Mouse (Mus musculus) brain, adult 10 weeks (tissue): ENCODE results near the gene Ncln. TPM values are rescaled to one million over a fixed set of nuclear protein-coding genes. Genes with fewer than 3 reads are reported as not detected.

Experiments used
- polyA plus RNA-seq: library from polyadenylated mRNA; stranded (reverse); fragments of 350-450 nt; fragmentation: Illumina TruSeq; extraction: RNeasy Lipid Tissue Mini Kit (QIAGEN cat#74804); gene quantifications from one replicate; pipeline ENCODE4 v1.2.3, GENCODE M21; 2015; ENCODE audit warnings: low read depth, low replicate concordance

Ncln gene
- 61.7 TPM for polyA plus RNA-seq

DNA sequence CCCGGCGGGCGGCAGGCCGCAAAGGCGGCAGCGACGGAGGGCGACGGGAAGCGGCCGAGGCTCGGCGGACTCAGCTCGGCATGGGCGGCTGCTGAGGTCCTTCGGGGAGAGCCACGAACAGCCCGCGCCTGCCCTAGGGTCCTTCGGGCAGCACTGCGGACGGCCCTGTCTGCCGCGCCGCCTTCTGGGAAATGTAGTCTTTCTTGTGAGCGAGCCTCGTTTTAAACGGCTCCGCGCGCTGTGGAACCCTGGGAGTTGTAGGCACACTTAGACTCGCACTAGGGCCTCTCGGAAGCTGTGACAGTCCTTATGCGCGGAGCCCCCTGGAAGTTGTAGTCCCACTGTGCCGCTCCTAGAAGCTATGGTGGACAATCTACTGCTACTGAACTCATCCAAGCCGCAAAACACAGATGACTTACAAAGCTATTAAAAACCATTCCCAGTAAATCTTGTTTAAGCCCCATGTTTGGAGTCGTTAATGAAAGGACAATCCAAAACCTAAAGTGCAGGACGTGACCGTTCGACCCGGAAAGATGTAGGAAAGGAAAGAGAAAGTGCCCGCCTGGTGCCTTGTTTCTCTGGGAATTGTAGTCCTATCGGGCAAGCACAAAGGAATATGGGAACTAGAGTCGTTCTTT is at the start of gene Ncln:
Gene Ncln (minus strand): TSS at position 129 of the 638 bp plus-strand sequence.

DNA sequence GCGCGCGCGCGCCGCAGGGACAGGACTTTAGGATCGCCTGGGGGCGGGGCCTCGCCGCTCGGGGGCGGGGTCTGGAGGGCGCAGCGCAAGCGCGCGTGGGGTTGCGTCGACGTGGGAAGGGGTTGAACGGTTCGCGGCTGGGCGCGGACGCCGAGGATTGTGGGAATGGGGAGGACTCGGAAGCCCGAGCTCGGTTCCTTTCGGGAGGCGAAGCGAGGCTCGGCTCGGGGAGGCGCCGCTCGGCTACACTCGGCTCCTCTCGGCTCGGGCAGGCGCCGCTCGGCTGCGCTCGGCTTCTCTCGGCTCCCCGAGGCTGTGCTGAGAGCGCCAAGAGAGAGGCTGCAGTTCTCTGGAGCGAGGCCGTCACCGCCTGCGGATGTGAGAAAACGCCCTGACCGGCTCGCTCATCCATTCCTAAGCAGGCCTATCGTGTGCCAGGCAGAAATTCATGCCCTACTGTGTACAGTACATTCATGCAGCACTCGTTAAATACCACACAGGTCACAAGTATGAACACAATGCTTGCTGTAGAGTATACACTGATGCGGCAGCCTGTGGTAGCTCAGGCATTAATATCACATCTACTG is 49.1 kb upstream of the Ncln start, which contains the start of gene Gna11:
Gene Gna11 (minus strand): TSS at position 30 of the 587 bp plus-strand sequence.

DNA sequence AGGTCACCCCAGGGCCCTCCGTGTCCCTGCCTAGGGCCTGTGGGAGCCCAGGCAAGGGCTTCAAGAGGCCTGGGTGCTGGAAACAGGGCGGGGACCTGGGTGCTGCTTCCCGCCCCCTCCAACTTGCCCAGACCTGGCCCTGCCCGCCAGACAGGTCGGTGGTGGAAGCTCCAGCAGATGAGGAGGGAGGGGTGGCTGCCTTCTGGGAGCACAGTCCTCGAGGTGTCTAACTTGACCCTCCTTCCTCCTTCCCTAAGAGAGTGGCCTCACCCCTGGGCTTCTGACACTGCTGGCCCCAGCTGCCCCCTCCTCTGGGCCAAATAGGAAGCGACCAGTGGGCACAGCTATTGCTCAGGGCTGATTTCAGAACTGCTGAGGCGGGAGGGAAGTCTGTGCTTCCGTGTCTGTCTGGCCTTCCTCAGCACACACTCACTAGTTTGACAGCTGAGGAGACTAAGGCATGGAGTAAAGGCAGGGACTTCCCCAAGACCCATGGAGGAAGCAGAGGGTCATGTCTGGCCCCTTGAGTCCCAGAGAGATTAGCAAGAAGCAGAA is 27.9 kb upstream of the Ncln start, which contains the start of gene Gna15:
Gene Gna15 (minus strand): TSS at position 175 of the 555 bp plus-strand sequence.

DNA sequence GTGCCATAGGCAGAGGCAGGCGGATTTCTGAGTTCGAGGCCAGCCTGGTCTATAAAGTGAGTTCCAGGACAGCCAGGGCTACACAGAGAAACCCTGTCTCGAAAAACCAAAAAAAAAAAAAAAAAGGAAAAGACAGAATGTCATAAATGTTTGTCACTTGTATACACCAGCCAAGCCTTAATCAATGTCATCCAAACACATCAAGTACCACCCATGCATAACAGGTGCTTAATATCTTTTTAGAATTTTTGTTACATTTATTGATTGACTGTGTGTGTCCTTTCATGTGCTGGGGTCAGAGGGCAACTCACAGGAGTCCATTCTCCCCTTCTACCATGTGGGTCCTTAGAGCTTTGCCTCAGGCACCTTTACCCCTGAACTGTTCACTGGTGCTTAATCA is 3.8 kb upstream of the Ncln start, which contains the start of gene S1pr4:
Gene S1pr4 (minus strand): TSS at position 101 of the 400 bp plus-strand sequence.

DNA sequence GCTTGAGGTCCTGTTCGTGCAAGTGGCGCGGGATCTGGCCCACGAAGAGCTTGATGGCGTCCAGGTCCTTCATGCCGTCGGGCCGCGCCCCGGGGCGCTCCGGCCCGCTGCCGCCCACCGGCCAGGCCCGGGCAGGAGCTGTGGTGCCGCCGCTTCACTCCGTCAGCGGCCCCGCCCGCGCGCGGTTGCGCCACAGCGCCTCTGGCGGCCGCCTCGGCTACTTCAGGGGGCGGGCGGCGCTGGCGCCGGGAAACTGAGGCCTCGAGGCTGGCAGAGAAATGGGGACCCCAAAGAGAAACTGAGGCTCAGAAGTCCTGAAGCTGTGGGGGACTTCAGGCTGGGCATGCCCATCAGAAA is 13.7 kb downstream of the Ncln start, which contains the start of gene Celf5:
Gene Celf5 (minus strand): TSS at position 177 of the 357 bp plus-strand sequence.

DNA sequence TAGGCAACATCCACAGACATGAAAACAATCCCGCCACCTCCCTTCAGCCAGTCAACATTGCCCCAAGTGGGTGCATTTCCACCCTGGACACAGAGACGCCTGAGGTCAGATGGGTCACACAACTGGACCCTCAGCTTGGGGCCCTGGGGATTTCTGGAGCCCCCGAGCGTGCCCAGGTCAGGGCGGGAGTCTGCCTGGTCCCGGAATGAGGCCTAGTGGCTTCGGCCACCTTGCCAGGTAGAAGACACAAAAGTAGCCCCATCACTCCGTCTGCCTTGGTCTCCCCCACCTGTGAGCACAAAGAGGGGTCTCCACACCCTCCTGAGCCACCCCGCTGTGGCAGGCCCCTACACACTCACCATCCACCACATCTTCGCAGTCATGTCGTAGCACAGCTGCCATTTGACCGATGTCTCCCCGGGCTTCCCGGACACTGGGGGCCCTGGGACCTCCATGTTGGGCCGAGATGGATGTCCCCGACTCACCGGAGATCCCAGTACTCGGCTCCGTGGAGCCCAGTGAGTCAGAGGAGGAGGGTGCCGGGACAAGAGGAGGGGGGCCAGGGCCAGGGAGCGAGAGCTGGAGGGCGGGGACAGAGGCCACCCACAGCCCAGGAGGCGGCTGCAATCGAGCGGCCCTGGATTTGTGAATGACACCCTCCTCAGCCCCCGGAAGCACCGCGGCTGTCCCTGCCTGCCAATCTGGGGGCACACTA is 40.9 kb downstream of the Ncln start, which contains the start of gene Nfic:
Gene Nfic (minus strand): TSS at position 455 of the 715 bp plus-strand sequence.

Other genes with a start within 250 kb of the Ncln start
- 194 TPM for gene Matk, start 243.5 kb downstream of the Ncln start, polyA plus RNA-seq
- 82.8 TPM for gene Mrpl54, start 229.5 kb downstream of the Ncln start, polyA plus RNA-seq
- gene Apba3, start 229.4 kb downstream of the Ncln start, polyA plus RNA-seq: 30.7 TPM
- 0.57 TPM for gene Tjp3, start 204.8 kb downstream of the Ncln start, polyA plus RNA-seq
- gene Pip5k1c, start 203.4 kb downstream of the Ncln start, polyA plus RNA-seq: 246 TPM
- gene Cactin, start 175.3 kb downstream of the Ncln start, polyA plus RNA-seq: 18.8 TPM
- gene Tbxa2r, start 167.7 kb downstream of the Ncln start, polyA plus RNA-seq: 0.85 TPM
- 1.2 TPM for gene Gipc3, start 153.1 kb downstream of the Ncln start, polyA plus RNA-seq
- gene Hmg20b, start 145.9 kb downstream of the Ncln start, polyA plus RNA-seq: 24.4 TPM
- gene Mfsd12, start 138.9 kb downstream of the Ncln start, polyA plus RNA-seq: 19.9 TPM
- not detected for gene 4930404N11Rik, start 130.6 kb downstream of the Ncln start, polyA plus RNA-seq
- gene Fzr1, start 117.9 kb downstream of the Ncln start, polyA plus RNA-seq: 48.4 TPM
- 94.1 TPM for gene Dohh, start 112.0 kb downstream of the Ncln start, polyA plus RNA-seq
- gene Gm48551, start 111.9 kb downstream of the Ncln start, polyA plus RNA-seq: 5.0 TPM
- gene Gm48552, start 107.4 kb downstream of the Ncln start, polyA plus RNA-seq: 3.5 TPM
- 2.5 TPM for gene Smim24, start 103.3 kb downstream of the Ncln start, polyA plus RNA-seq
- 52.1 TPM for gene Nfic, start 40.8 kb downstream of the Ncln start, polyA plus RNA-seq
- 123 TPM for gene Celf5, start 13.7 kb downstream of the Ncln start, polyA plus RNA-seq
- 0.61 TPM for gene S1pr4, start 3.7 kb upstream of the Ncln start, polyA plus RNA-seq
- 1.9 TPM for gene Gna15, start 27.8 kb upstream of the Ncln start, polyA plus RNA-seq
- 82.4 TPM for gene Gna11, start 48.8 kb upstream of the Ncln start, polyA plus RNA-seq
- gene Aes, start 63.1 kb upstream of the Ncln start, polyA plus RNA-seq: 686 TPM
- gene Tle2, start 78.2 kb upstream of the Ncln start, polyA plus RNA-seq: 28.6 TPM
- 9.8 TPM for gene Tle6, start 104.7 kb upstream of the Ncln start, polyA plus RNA-seq
- 4.6 TPM for gene BC025920, start 109.9 kb upstream of the Ncln start, polyA plus RNA-seq
- gene Sirt6, start 131.4 kb upstream of the Ncln start, polyA plus RNA-seq: 17.1 TPM
- 56.0 TPM for gene Ankrd24, start 132.1 kb upstream of the Ncln start, polyA plus RNA-seq
- gene Gm10778, start 152.7 kb upstream of the Ncln start, polyA plus RNA-seq: 6.6 TPM
- gene Zfp433, start 208.4 kb upstream of the Ncln start, polyA plus RNA-seq: 9.5 TPM